Mouse (Mus musculus): Measurements from ENCODE around the gene Bpifa5. TPM values are rescaled to one million over a fixed set of nuclear protein-coding genes. Genes with fewer than 3 reads are reported as not detected.

Bpifa5 gene
- not detected for polyA plus RNA-seq (2017; shearing (Covaris generic))

GRCm38 (mm10) chr2:154162307-154162706, at the start of gene Bpifa5:
Gene Bpifa5 (plus strand): TSS chr2:154162607.

DNA sequence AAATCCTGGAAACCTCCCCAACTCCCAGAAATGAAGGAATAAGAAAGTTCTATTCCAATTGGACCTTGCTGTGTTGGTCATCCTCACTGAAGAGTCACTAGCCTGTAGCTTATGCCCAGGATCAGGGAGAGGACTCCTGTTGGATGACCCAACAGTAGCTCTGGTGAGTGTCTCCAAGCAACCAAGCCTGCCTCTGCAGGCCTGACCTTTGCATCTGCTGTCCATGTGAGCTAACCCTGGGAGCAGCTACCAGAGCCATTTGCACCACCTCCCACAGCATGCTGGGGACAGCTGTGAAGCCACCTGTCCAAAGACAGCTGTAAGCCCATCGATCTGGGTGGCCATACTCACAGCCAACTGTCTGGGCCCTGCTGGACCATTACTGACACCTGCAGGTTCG, 32.3 kb upstream of the Bpifa5 start, which contains the start of gene Bpifa3:
TSS of gene Bpifa3 (plus strand) at position 217 of the 400 bp plus-strand sequence.

DNA sequence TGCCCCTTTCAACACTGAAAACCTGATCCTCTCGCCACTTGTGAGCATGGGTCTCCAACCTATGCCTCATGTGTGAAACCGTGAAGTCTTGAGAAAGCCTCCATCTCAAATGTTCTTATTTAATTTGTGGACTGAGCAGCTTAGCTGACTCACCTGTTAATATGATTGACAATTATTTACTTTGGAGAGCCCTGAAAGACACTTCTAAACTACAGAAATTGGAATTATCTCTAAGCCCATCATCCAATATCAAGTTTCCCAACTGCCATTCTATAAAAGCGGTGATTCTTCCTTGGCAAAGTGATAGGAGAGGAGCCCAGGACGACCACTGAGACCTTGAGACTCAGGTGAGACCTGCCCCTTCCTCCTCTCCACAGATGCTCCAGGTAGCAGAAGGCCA, 19.8 kb upstream of the Bpifa5 start, which contains the start of gene Bpifa1:
TSS of gene Bpifa1 (plus strand) at position 301 of the 400 bp plus-strand sequence.

DNA sequence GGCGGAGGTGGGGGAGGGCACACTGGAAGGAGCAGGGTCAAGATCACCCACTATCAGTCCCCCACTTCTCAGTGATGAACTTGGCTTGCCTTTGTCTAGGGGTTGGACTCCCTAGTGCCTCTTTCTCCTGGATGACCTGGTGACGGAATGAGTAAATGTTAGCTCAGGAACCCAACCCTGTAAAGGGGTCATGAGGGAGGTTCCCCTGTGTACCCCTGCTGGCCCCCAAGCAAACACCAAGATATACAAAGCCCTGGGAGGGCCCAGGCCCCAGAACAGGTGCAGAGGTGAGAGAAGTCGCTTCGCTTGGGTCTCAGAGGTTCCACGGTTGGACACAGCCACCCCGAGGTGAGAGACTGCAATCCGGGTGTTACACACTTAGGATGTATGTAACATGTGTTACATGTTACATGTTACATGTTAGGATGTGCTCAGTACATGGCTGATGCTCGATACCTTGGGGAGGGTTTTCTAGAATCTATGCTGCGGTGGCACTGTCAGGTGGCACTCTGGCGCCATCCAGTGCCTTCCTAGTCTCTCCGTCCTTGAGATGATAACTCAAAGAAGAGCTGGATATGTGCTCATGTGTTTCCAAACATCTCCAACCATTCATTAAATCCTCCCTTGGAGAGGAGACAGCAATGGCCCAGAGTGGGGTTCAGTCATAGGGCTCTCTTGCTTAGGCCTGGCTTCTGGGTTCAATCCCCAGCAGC, 28.3 kb downstream of the Bpifa5 start, which contains the start of gene Bpifb1:
TSS of gene Bpifb1 (plus strand) at position 273 of the 713 bp plus-strand sequence.

Other genes with a start within 250 kb of the Bpifa5 start
- not detected for gene Bpifb3, start 244.4 kb upstream of the Bpifa5 start, polyA plus RNA-seq (2017; shearing (Covaris generic))
- gene Bpifb4, start 224.4 kb upstream of the Bpifa5 start, polyA plus RNA-seq (2017; shearing (Covaris generic)) = not detected
- gene Bpifa6, start 187.7 kb upstream of the Bpifa5 start, polyA plus RNA-seq (2017; shearing (Covaris generic)) = not detected
- gene Bpifa2, start 154.3 kb upstream of the Bpifa5 start, polyA plus RNA-seq (2017; shearing (Covaris generic)) = not detected
- gene Bpifa3, start 32.3 kb upstream of the Bpifa5 start, polyA plus RNA-seq (2017; shearing (Covaris generic)) = not detected
- not detected for gene Bpifa1, start 19.7 kb upstream of the Bpifa5 start, polyA plus RNA-seq (2017; shearing (Covaris generic))
- gene Bpifb1, start 28.2 kb downstream of the Bpifa5 start, polyA plus RNA-seq (2017; shearing (Covaris generic)) = not detected
- gene Bpifb5, start 61.1 kb downstream of the Bpifa5 start, polyA plus RNA-seq (2017; shearing (Covaris generic)) = not detected
- not detected for gene Bpifb9a, start 95.2 kb downstream of the Bpifa5 start, polyA plus RNA-seq (2017; shearing (Covaris generic))
- not detected for gene Bpifb9b, start 144.6 kb downstream of the Bpifa5 start, polyA plus RNA-seq (2017; shearing (Covaris generic))
- 14.9 TPM for gene Cdk5rap1, start 210.4 kb downstream of the Bpifa5 start, polyA plus RNA-seq (2017; shearing (Covaris generic))
- gene Snta1, start 245.5 kb downstream of the Bpifa5 start, polyA plus RNA-seq (2017; shearing (Covaris generic)) = not detected